Mouse (Mus musculus) lung, embryonic 16.5 days (tissue): ENCODE measurements around the gene Ankrd6. TPM values are rescaled to one million over a fixed set of nuclear protein-coding genes. Genes with fewer than 3 reads are reported as not detected.
"Not testable (repeated sequence)": the region's sequence is repeated elsewhere in the genome, so short reads cannot be mapped to it uniquely, and the experiment has no call there.

Experiments
- ATAC-seq: fragments of 200-750 bp; cut with Nextera tagmentation; 2 replicates; pipeline ENCODE4 v1.8.0; 2017; ENCODE audit warnings: low read depth, mild to moderate bottlenecking, moderate library complexity
- H3K27ac ChIP-seq: fragments of 300-500 bp; sonication (generic); 2 replicates; pipeline ENCODE4 v1.5.1; 2014; ENCODE audit warnings: mild to moderate bottlenecking, control low read depth, low read length
- H3K27me3 ChIP-seq: fragments of 300-500 bp; sonication (generic); 2 replicates; pipeline ENCODE4 v1.6.1; 2014; ENCODE audit warnings: low read depth, low read length, mixed read lengths; ENCODE audit not compliant: control insufficient read depth, insufficient read depth
- H3K36me3 ChIP-seq: fragments of 300-500 bp; sonication (generic); 2 replicates; pipeline ENCODE4 v1.6.1; 2014; ENCODE audit warnings: low read length; ENCODE audit not compliant: control insufficient read depth, insufficient read depth
- H3K4me1 ChIP-seq: fragments of 300-500 bp; sonication (generic); replicated peaks from 2 replicates; pipeline ENCODE4 v1.6.1; 2014; ENCODE audit warnings: low read length, mixed read lengths; ENCODE audit not compliant: control insufficient read depth, insufficient read depth
- H3K4me2 ChIP-seq: fragments of 300-500 bp; sonication (generic); 2 replicates; pipeline ENCODE4 v1.6.1; 2014; ENCODE audit warnings: low read depth, low read length, control low read depth
- H3K4me3 ChIP-seq: fragments of 300-500 bp; sonication (generic); 2 replicates; pipeline ENCODE4 v1.5.1; 2014; ENCODE audit warnings: mild to moderate bottlenecking, low read length, control low read depth
- H3K9ac ChIP-seq: fragments of 300-500 bp; sonication (generic); 2 replicates; pipeline ENCODE4 v1.6.1; 2014; ENCODE audit warnings: low read length, control low read depth
- H3K9me3 ChIP-seq: fragments of 300-500 bp; sonication (generic); 2 replicates; pipeline ENCODE4 v1.6.1; 2016; ENCODE audit warnings: low read length; ENCODE audit not compliant: control insufficient read depth
- WGBS: fragments of 180-500 bp; shearing (Covaris S2); extraction: QIAGEN DNeasy Blood & Tissue Kit; methylation state at CpG from one replicate; pipeline ENCODE4 v1.1.7; 2014; 5-methylcytosine and 5-hydroxymethylcytosine counted together
- polyA plus RNA-seq: library from polyadenylated mRNA; unstranded; fragments of >200 nt; fragmentation: Nextera tagmentation; extraction: Ambion mirVana; gene quantifications from 2 replicates; pipeline ENCODE4 v1.2.1, GENCODE M21; 2015

Ankrd6 gene
- polyA plus RNA-seq, 1 experiment from 2014 or later = 3.6 TPM

- Histone ChIP-seq H3K27me3 (peaks cover 13% of the 10 kb centered on the region), H3K4me1 (no peaks in the 10 kb centered on the region), H3K9me3 (0 out of 2 replicates have a peak, but pooled peaks cover 2% of the 10 kb centered on the region), H3K27ac (no peak overlapping the region), H3K36me3 (no peaks in the 10 kb centered on the region), H3K9ac (peak overlapping the region; percentile 69; the same call in 1 of the 2 replicates), H3K4me3 (peak overlapping the region; percentile 71), H3K4me2 (peak overlapping the region; percentile 99)
- 3% methylated on average over 13 of the region's 13 CpGs for WGBS
- ATAC-seq = no peak
Measured at GRCm38 (mm10) chr4:32984242-32984641, 33.6 kb upstream of the Ankrd6 start.

- ATAC-seq = peak; percentile 69
- H3K27ac ChIP-seq = no peak overlapping the region
Measured at GRCm38 (mm10) chr4:32983176-32984155, 32.8 kb upstream of the Ankrd6 start.

GRCm38 (mm10) chr4:32982716-32983175, 32.1 kb upstream of the Ankrd6 start, which contains the start of gene Rragd:
TSS of gene Rragd (plus strand) at chr4:32983037.
- Histone ChIP-seq H3K9me3 (0 out of 2 replicates have a peak, but pooled peaks cover 2% of the 10 kb centered on the region), H3K27ac (no peak within 1 kb of the TSS), H3K4me1 (no peaks in the 10 kb centered on the region), H3K36me3 (no peaks in the 10 kb centered on the region), H3K27me3 (peaks cover 13% of the 10 kb centered on the region), H3K9ac (peak within 1 kb of the TSS; percentile 69), H3K4me2 (peak within 1 kb of the TSS; percentile 99), H3K4me3 (peak within 1 kb of the TSS; percentile 71)
- under 1% methylated on average over 18 of the region's 18 CpGs for WGBS
- peak; percentile 79 for ATAC-seq

More at GRCm38 (mm10) chr4:32983176-32984155, 32.8 kb upstream of the Ankrd6 start:
- Histone ChIP-seq H3K4me2 (peak overlapping the region; percentile 99), H3K36me3 (no peaks in the 10 kb centered on the region), H3K4me3 (peak overlapping the region; percentile 71), H3K27me3 (peaks cover 13% of the 10 kb centered on the region), H3K9ac (peak overlapping the region; percentile 69), H3K9me3 (0 out of 2 replicates have a peak, but pooled peaks cover 2% of the 10 kb centered on the region), H3K4me1 (no peaks in the 10 kb centered on the region)
- WGBS = under 1% methylated on average over 71 of the region's 94 CpGs

- H3K9ac ChIP-seq = no peak overlapping the region
- H3K27ac ChIP-seq = no peak overlapping the region
- WGBS = 2% methylated on average over 15 of the region's 15 CpGs
Measured at GRCm38 (mm10) chr4:32982041-32982715, 31.5 kb upstream of the Ankrd6 start.

GRCm38 (mm10) chr4:32981617-32982016, 31.0 kb upstream of the Ankrd6 start:
- no peak overlapping the region for H3K27ac ChIP-seq
- peaks cover 13% of the 10 kb centered on the region for H3K27me3 ChIP-seq
- 14% methylated on average over 5 of the region's 5 CpGs for WGBS
- H3K4me3 ChIP-seq = no peak overlapping the region
- H3K9ac ChIP-seq = no peak overlapping the region
- H3K4me2 ChIP-seq = no peak overlapping the region
- no peaks in the 10 kb centered on the region for H3K4me1 ChIP-seq
- H3K9me3 ChIP-seq = 0 out of 2 replicates have a peak, but pooled peaks cover 2% of the 10 kb centered on the region
- no peak for ATAC-seq
- H3K36me3 ChIP-seq = no peaks in the 10 kb centered on the region

More at GRCm38 (mm10) chr4:32982041-32982715, 31.5 kb upstream of the Ankrd6 start:
- Histone ChIP-seq H3K4me3 (peak overlapping the region; percentile 71), H3K9me3 (0 out of 2 replicates have a peak, but pooled peaks cover 2% of the 10 kb centered on the region), H3K4me1 (no peaks in the 10 kb centered on the region), H3K27me3 (peaks cover 13% of the 10 kb centered on the region), H3K36me3 (no peaks in the 10 kb centered on the region), H3K4me2 (peak overlapping the region; percentile 99)
- peak; percentile 39; the same call in 1 of the 2 replicates for ATAC-seq

- ATAC-seq = no peak
- Histone ChIP-seq H3K9ac (no peak overlapping the region), H3K36me3 (no peaks in the 10 kb centered on the region), H3K27me3 (peaks cover 7% of the 10 kb centered on the region), H3K4me1 (no peaks in the 10 kb centered on the region), H3K27ac (no peak overlapping the region), H3K4me3 (no peak overlapping the region), H3K9me3 (no peaks in the 10 kb centered on the region), H3K4me2 (no peak overlapping the region)
- 71% methylated on average over 3 of the region's 3 CpGs for WGBS
Measured at GRCm38 (mm10) chr4:32980061-32980460, 29.4 kb upstream of the Ankrd6 start.

GRCm38 (mm10) chr4:32977331-32977730, 26.7 kb upstream of the Ankrd6 start:
- Histone ChIP-seq H3K27me3 (peaks cover 3% of the 10 kb centered on the region; the same call in 1 of the 2 replicates), H3K9ac (no peak overlapping the region), H3K4me3 (no peak overlapping the region), H3K4me1 (no peaks in the 10 kb centered on the region), H3K4me2 (no peak overlapping the region), H3K36me3 (no peaks in the 10 kb centered on the region), H3K9me3 (peaks cover 4% of the 10 kb centered on the region), H3K27ac (no peak overlapping the region)
- WGBS = 87% methylated on average over 4 of the region's 4 CpGs
- ATAC-seq = no peak

GRCm38 (mm10) chr4:32964619-32965018, 14.0 kb upstream of the Ankrd6 start:
- not testable (repeated sequence) for H3K4me2 ChIP-seq, H3K4me1 ChIP-seq, H3K27ac ChIP-seq, H3K9ac ChIP-seq, H3K4me3 ChIP-seq, H3K36me3 ChIP-seq, H3K27me3 ChIP-seq, H3K9me3 ChIP-seq, ATAC-seq
- WGBS = 71% methylated on average over 19 of the region's 19 CpGs

GRCm38 (mm10) chr4:32961394-32961793, 10.8 kb upstream of the Ankrd6 start:
- no peak for ATAC-seq
- Histone ChIP-seq H3K4me1 (no peaks in the 10 kb centered on the region), H3K4me2 (no peak overlapping the region), H3K9ac (no peak overlapping the region), H3K9me3 (no peaks in the 10 kb centered on the region), H3K4me3 (no peak overlapping the region), H3K27ac (no peak overlapping the region), H3K27me3 (no peaks in the 10 kb centered on the region), H3K36me3 (no peaks in the 10 kb centered on the region)
- WGBS = 63% methylated on average over 3 of the region's 3 CpGs
